Mouse (Mus musculus): ENCODE results near the gene Slc22a12. TPM values are rescaled to one million over a fixed set of nuclear protein-coding genes. Genes with fewer than 3 reads are reported as not detected.

Gene Slc22a12
- polyA plus RNA-seq, 1 experiment = 1.0 TPM

DNA sequence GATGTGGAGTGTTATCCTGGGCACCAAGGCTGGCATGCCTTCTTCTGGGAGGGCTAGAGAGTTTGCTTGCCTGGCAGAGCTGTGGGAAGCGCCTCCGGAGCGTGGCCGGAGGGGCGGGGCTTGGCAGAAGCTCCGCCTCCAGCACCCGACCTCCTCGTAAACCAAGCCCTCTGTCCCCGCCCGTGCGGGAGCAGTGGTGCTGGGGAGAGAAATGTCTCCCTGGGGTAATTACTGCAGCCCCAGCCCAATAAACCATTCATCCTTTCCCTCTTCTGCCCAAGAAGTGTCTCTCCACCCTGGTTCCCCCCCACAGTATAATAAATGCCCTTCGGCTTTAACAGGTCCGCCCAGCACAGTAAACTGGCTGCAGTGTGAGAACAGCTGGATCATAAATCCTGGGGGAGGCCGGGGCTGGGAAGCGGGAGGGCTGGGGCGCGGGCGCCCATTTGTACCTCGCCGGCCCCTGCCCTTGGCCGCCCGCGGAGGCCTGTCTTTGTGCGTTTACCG is 40.7 kb downstream of the Slc22a12 start:
- peak in 1 of 2 experiments; percentile 18 for DNase-seq (ENCODE audit: low read depth in 1 of 2, low spot score in 2 of 2)

DNA sequence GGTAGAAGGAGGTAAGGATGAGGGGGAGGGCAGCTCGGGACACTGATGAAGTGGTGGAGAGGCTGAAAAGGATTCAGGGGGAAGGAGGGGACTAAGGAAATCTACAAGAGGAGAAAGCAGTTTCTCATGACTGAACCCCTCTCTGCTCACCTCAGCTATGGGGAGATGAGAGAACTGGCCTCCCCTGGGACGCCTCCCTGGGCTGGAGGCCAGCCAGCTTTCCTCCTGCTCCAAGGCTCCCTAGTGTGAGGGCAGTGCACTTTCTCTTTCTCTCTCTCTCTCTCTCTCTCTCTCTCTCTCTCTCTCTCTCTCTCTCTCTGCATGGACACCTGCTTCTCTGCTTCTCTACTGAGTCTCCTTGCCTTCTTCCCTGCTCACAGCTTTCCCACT is 42.2 kb downstream of the Slc22a12 start:
- H3K27ac ChIP-seq (ENCODE audit: insufficient read depth, low read length) = no peak overlapping the region
- no peaks in the 10 kb centered on the region for H3K36me3 ChIP-seq (ENCODE audit: control insufficient read depth, insufficient read depth, low read length)
- peaks cover 34% of the 10 kb centered on the region for H3K27me3 ChIP-seq (ENCODE audit: control insufficient read depth, insufficient read depth, low read length)
- H3K4me3 ChIP-seq (ENCODE audit: extremely low read depth, insufficient read depth, insufficient read length) = no peak overlapping the region
- peaks cover 7% of the 10 kb centered on the region for H3K4me1 ChIP-seq (ENCODE audit: control insufficient read depth, insufficient read depth, insufficient read length)
- TF ChIP-seq CTCF (IDR thresholded peaks at IDR 0.05; ENCODE audit: extremely low read depth, insufficient read depth, insufficient read length, insufficient replicate concordance) (no peak), POLR2A (IDR thresholded peaks at IDR 0.05; ENCODE audit: low read depth, low read length) (no peak)
- no peak for DNase-seq (ENCODE audit: low read depth in 1 of 2, low spot score in 2 of 2)
- WGBS = 9% methylated on average over 2 of the region's 2 CpGs

More for the DNA sequence above, 40.7 kb downstream of the Slc22a12 start:
- Histone ChIP-seq H3K4me1 (ENCODE audit: control insufficient read depth, insufficient read depth, insufficient read length) (peaks cover 12% of the 10 kb centered on the region), H3K4me3 (ENCODE audit: extremely low read depth, insufficient read depth, insufficient read length) (no peak overlapping the region), H3K27me3 (ENCODE audit: control insufficient read depth, insufficient read depth, low read length) (peaks cover 30% of the 10 kb centered on the region), H3K36me3 (ENCODE audit: control insufficient read depth, insufficient read depth, low read length) (no peaks in the 10 kb centered on the region), H3K27ac (ENCODE audit: insufficient read depth, low read length) (no peak overlapping the region)
- TF ChIP-seq CTCF (IDR thresholded peaks at IDR 0.05; ENCODE audit: extremely low read depth, insufficient read depth, insufficient read length, insufficient replicate concordance) = no peak
- no peak for TF ChIP-seq POLR2A (IDR thresholded peaks at IDR 0.05; ENCODE audit: low read depth, low read length)
- WGBS = 1% methylated on average over 25 of the region's 25 CpGs

DNA sequence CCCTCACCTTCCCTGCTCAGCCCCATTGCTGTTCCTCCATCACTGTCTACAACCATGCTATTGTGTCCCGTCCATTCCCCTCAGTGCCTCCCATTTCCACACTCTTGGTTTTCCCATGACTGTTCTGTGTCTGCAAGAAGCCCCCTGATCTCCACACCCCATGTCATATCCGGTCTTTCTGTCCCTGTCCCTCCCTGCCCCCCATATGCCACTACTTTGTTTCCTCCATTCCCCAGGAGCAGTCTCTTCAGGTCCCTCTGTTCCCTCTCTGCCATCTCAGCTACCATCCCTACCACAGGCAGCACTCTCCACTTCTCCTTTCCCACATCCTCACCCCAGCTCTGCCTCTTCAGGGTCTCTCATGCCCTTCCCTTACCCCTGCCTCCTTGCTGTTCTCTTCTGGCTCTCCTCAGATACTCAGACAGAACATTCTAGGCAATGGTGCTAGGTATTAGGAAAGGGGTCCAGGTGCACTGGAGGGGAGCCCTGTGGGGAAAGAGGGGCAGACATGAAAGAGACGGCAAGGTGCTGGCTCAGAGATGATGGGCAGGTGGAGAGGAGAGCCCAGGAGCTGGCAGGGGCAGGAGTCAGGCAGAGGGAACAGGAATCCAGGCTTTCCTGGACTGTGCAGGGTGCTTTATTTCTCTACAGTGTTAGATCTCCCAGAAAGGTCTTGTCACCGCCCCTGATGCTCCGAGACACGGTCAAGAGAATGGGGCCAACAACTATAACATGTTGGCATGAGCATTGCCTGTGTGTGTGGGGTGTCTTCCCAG is 42.8 kb downstream of the Slc22a12 start:
- DNase-seq (ENCODE audit: low read depth in 1 of 2, low spot score in 2 of 2) = no peak
- TF ChIP-seq POLR2A (IDR thresholded peaks at IDR 0.05; ENCODE audit: low read depth, low read length) (no peak), CTCF (IDR thresholded peaks at IDR 0.05; ENCODE audit: extremely low read depth, insufficient read depth, insufficient read length, insufficient replicate concordance) (no peak)
- H3K27me3 ChIP-seq (ENCODE audit: control insufficient read depth, insufficient read depth, low read length) = peaks cover 38% of the 10 kb centered on the region
- no peaks in the 10 kb centered on the region for H3K36me3 ChIP-seq (ENCODE audit: control insufficient read depth, insufficient read depth, low read length)
- 63% methylated on average over 6 of the region's 6 CpGs for WGBS
- no peak overlapping the region for H3K27ac ChIP-seq (ENCODE audit: insufficient read depth, low read length)
- H3K4me3 ChIP-seq (ENCODE audit: extremely low read depth, insufficient read depth, insufficient read length) = no peak overlapping the region
- H3K4me1 ChIP-seq (ENCODE audit: control insufficient read depth, insufficient read depth, insufficient read length) = peaks cover 7% of the 10 kb centered on the region

- no peak overlapping the region; the same call in 1 of the 2 replicates for H3K4me3 ChIP-seq (ENCODE audit: extremely low read depth, insufficient read depth, insufficient read length)
- peaks cover 7% of the 10 kb centered on the region for H3K4me1 ChIP-seq (ENCODE audit: control insufficient read depth, insufficient read depth, insufficient read length)
- H3K27ac ChIP-seq (ENCODE audit: insufficient read depth, low read length) = no peak overlapping the region
- no peaks in the 10 kb centered on the region for H3K36me3 ChIP-seq (ENCODE audit: control insufficient read depth, insufficient read depth, low read length)
- H3K27me3 ChIP-seq (ENCODE audit: control insufficient read depth, insufficient read depth, low read length) = peaks cover 34% of the 10 kb centered on the region
- WGBS = 8% methylated on average over 32 of the region's 38 CpGs
- TF ChIP-seq POLR2A (IDR thresholded peaks at IDR 0.05; ENCODE audit: low read depth, low read length) (no peak), CTCF (IDR thresholded peaks at IDR 0.05; ENCODE audit: extremely low read depth, insufficient read depth, insufficient read length, insufficient replicate concordance) (no peak)
- no peak for DNase-seq (ENCODE audit: low read depth in 1 of 2, low spot score in 2 of 2)
Measured at GRCm38 (mm10) chr19:6498350-6499131, 44.3 kb downstream of the Slc22a12 start.

GRCm38 (mm10) chr19:6497803-6498202 is 45.0 kb downstream of the Slc22a12 start:
- DNase-seq (ENCODE audit: low read depth in 1 of 2, low spot score in 2 of 2) = no peak
- no peaks in the 10 kb centered on the region for H3K36me3 ChIP-seq (ENCODE audit: control insufficient read depth, insufficient read depth, low read length)
- peaks cover 7% of the 10 kb centered on the region for H3K4me1 ChIP-seq (ENCODE audit: control insufficient read depth, insufficient read depth, insufficient read length)
- WGBS = 2% methylated on average over 35 of the region's 39 CpGs
- H3K27me3 ChIP-seq (ENCODE audit: control insufficient read depth, insufficient read depth, low read length) = peaks cover 34% of the 10 kb centered on the region
- no peak for TF ChIP-seq CTCF (IDR thresholded peaks at IDR 0.05; ENCODE audit: extremely low read depth, insufficient read depth, insufficient read length, insufficient replicate concordance)
- TF ChIP-seq POLR2A (IDR thresholded peaks at IDR 0.05; ENCODE audit: low read depth, low read length) = no peak
- no peak overlapping the region for H3K27ac ChIP-seq (ENCODE audit: insufficient read depth, low read length)
- H3K4me3 ChIP-seq (ENCODE audit: extremely low read depth, insufficient read depth, insufficient read length) = peak overlapping the region; percentile 34; the same call in 1 of the 2 replicates

GRCm38 (mm10) chr19:6497150-6497801 is 45.6 kb downstream of the Slc22a12 start:
- WGBS = 3% methylated on average over 19 of the region's 39 CpGs
- H3K36me3 ChIP-seq (ENCODE audit: control insufficient read depth, insufficient read depth, low read length) = no peaks in the 10 kb centered on the region
- peak overlapping the region; percentile 30; the same call in 1 of the 2 replicates for H3K4me3 ChIP-seq (ENCODE audit: extremely low read depth, insufficient read depth, insufficient read length)
- peaks cover 4% of the 10 kb centered on the region; the same call in 1 of the 2 replicates for H3K4me1 ChIP-seq (ENCODE audit: control insufficient read depth, insufficient read depth, insufficient read length)
- TF ChIP-seq CTCF (IDR thresholded peaks at IDR 0.05; ENCODE audit: extremely low read depth, insufficient read depth, insufficient read length, insufficient replicate concordance) = no peak
- TF ChIP-seq POLR2A (IDR thresholded peaks at IDR 0.05; ENCODE audit: low read depth, low read length) = no peak
- H3K27me3 ChIP-seq (ENCODE audit: control insufficient read depth, insufficient read depth, low read length) = peaks cover 32% of the 10 kb centered on the region
- no peak for DNase-seq (ENCODE audit: low read depth in 1 of 2, low spot score in 2 of 2)
- H3K27ac ChIP-seq (ENCODE audit: insufficient read depth, low read length) = no peak overlapping the region
